Mouse (Mus musculus): ENCODE results near the gene Megf6.

DNA sequence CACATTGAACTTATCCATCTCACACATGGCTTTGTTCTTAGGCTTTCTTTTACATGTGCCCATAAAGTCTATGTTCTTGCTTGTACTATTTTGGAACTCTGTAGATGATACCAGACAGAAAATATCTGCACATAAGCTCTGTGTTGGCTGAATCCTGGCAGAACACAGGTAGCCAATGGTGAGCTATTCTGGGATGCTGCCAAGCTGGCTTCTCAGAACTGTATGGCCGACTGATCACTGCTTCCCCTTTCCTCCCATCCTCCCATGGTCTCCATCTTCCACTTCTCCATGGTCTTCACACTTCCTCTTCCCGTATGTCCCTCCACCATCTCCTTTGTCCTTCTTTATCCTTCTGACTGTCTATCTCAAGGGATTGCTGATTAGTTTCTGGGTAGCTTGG, 138.6 kb downstream of the Megf6 start:
- TF ChIP-seq POLR2A (IDR thresholded peaks at IDR 0.05; ENCODE audit: insufficient read depth, low read length) (no peak), CTCF (IDR thresholded peaks at IDR 0.05; ENCODE audit: low read depth, low read length) (no peak)
